Mouse (Mus musculus) heart, postnatal 10 days (tissue): ENCODE results near the gene Gid4. TPM values are rescaled to one million over a fixed set of nuclear protein-coding genes. Genes with fewer than 3 reads are reported as not detected.
"Not testable (repeated sequence)": the region's sequence is repeated elsewhere in the genome, so short reads cannot be mapped to it uniquely, and the experiment has no call there.

Experiments
- DNase-seq, 2 experiments: peaks; one replicate each; pipeline ENCODE4 v3.0.0; 2021
- intact Hi-C: fragments of 180-260 bp; cut with DNase I; formaldehyde crosslinking; loops from one replicate; pipeline ENCODE4 v1.15.1; 2025
- total RNA-seq, 2 experiments: library from RNA; stranded (reverse); gene quantifications; 2 replicates each; pipeline ENCODE4 v1.2.3; 2021

The Gid4 gene
- total RNA-seq, 2 experiments from 2014 or later: 25.7 to 31.8 TPM

DNA sequence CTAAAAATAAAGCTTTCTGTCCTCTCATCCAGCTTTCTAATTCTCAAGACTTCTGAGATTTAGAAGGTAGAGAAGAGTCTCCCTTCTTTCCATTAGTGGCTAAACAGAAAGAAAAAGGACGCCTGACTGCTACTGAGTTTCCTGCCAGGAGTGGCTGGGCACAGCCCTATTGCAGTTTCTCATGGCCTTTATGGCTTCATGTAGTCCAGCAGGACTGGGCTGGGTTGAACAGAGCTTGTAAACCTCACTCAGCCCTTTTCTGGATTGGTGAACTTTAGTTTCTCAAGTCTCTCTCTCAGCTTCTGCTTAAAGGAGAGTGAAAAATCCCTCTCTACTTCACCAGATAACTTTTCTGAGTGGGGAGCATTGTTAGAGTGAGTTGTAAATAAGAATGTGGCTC is 9.5 kb downstream of the Gid4 start:
- no peak for DNase-seq
- intact Hi-C loops: no loop called here

DNA sequence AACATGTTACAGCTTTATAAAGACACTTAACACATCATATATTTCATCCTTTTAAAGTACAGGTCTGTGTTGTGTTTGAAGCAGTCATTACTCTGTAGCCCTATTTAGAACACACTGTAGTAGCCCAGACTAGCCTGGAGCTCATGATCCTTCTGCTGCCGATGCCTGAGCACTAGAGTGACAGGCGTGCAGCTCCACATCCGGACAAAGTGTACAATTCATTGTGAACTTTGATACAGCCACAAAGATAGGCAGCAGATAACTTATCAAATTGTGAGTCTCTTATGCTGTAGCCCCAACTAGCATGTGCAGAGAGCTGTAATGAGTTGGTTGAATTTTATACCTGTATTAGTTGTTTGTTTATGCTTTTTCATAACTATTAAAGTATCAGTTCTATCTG is 10.7 kb downstream of the Gid4 start:
- intact Hi-C loops: no loop called here
- no peak for DNase-seq

DNA sequence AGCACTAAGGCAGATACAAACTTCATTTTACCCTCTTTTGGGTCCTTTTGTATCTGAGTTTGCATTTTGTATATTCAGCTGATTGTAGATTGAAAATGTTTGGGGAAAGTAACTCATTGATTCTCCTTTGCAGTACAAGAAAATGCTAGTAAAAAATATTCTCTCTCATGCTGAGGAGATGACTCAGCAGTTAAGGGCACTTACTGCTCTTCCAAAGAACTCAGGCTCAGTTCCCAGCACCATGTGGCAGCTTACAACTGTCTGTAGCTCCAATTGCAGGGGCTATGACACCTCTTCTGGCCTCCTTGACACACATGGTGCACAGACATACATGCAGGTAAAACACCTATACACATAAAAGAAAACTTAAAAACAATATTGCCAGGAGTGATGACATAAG is 16.6 kb downstream of the Gid4 start:
- DNase-seq: no peak
- intact Hi-C loops: no loop called here

DNA sequence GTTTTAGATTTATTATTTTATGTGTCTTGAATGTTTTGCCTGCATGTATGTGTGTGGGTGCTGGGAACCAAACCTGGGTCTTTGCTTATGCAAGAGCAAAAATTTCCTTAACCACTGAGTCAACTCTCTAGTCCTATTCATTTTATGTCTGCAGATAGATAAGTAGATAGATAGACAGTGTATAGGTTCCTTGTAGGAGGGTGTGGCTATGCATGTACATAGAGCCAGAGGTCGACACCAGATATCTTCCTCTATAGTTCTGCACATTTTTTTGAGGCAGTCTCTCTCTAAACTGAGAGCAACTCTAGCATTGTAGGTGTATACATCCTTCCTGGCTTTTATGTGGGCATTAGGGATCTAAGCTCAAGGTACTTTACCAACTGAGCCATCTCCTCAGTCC is 18.2 kb downstream of the Gid4 start:
- no peak for DNase-seq
- intact Hi-C loops: no loop called here

DNA sequence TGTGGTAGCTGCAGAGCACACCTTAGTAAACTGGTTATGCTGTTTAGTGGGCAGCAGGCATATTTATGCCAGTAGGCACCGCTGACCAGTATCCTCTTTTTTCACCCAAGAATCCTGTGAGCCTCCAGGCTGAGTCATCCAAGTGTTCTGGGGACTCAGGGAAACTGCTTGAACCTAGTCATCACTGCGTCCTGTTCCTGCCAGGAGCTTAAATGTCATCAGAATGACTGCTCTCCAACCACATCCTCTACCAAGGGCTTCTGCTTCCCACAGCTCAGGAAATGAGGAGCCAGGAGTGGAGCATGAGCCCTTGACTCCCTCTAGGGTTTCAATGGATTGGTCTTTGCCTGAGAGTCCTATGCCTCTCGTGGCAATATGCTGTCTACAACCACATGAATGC is 19.7 kb downstream of the Gid4 start:
- intact Hi-C loops: no loop called here
- DNase-seq: no peak

DNA sequence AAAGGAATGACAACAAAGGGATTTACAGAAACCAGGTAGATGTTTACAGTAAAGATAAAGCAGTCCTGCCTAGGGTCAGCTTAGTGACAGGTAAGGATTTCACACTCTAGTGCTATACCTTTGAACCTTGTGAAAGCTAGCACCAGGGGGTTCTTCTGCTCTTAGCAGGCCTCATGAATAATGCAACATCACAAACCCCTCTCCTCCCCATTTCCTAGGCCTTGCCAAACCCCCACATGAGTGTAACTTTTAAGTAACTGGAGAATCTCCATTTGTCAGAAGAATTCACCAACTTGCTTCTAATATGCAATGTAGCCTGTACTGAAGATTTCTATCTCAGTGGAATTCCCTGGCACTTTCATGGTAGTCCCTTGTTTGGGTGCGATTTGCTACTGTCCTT is 22.7 kb downstream of the Gid4 start:
- intact Hi-C loops, DNase-seq: not testable (repeated sequence)

DNA sequence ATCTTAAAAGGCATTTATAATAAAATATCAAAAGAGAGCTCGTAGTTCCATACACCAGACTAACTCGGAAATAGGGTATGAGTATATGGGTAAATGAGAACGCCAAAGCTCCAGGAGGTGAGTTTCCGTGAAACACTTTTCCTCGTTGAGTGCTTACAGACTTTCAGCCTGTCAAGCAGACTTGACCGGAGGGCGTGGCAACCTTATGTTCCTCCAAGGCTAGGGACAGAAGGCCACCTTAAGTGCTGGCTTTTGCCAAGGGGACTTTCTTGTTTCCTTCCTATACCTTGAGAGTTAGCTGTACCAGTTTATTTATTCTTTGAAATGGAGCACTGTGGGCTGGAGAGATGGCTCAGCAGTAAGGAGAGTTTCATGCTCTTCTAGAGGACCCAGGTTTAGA is 23.2 kb downstream of the Gid4 start:
- intact Hi-C loops: no loop called here
- DNase-seq: no peak

DNA sequence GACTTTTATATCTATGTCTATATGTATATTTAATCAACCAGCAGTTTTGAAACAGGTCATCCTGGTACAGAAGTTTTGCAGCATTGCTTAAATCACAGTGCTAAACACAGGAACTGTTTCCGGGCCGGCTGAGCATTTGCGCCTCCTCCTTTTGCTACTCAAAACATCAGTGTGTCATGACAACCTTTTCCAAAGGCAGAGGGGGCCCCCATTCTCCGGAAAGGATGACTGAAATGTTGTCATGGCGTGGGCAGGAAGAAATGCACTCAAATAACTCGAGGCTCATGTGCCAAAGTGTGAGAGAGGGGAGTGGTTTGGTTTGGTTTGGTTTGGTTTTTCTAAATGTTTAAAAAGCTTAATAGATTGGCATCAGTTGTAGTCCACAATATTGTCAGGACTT is 26.0 kb downstream of the Gid4 start:
- intact Hi-C loops: no loop called here
- DNase-seq: no peak

DNA sequence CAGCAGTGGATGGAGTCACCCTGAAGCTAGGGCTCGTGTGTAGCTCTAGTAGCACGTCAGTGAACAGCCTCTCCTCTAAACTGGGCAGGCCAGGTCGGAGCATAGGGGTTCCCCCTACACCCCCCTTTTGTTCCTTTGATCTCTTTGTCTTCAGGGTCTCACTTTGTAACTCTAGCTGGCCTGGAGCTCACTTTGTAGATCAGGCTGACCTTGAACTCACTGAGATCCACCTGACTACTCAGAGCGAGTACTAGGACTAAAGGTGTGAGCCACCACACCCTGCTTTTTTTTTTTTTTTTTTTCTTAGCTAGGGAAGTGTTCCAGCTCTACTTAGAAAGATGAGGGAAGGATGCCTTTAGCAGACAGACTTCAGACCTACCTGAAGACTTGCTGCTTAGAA is 27.1 kb downstream of the Gid4 start:
- DNase-seq: no peak
- intact Hi-C loops: no loop called here

DNA sequence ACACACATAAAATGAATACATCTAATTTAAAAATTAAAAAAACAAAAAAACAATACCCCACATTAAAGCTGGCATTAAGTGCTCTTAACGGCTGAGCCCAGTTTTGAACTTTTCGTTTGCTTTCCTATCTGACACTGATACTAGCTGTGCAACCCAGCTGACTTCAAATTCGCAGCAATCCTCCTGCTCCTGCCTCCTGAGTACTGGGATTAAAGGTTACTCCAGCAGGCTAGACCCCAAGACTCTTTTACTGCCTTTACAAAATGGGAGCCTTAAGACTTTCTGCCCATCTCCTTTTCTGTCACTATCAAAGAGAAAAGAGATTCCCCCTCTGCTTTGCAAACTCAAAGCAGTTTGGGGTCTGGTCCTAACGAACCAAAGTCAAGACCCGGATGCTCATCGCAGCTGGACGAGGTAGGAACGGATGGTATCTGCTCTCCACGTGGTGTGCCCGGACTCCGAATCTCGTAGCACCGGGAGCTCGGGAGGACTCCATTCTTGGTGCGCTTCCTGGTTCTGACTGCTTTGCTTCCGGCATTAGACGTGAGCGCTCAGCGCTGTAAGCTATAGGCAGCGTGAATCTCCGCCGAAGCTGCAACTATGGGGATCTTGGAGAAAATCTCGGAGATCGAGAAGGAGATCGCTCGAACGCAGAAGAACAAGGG is 37.3 kb downstream of the Gid4 start, which contains the start of gene Drg2:
Drg2 (plus strand) TSS at position 512 of the 665 bp plus-strand sequence.
- intact Hi-C loops: no loop called here
- peak; percentile 91 to 95 for DNase-seq

DNA sequence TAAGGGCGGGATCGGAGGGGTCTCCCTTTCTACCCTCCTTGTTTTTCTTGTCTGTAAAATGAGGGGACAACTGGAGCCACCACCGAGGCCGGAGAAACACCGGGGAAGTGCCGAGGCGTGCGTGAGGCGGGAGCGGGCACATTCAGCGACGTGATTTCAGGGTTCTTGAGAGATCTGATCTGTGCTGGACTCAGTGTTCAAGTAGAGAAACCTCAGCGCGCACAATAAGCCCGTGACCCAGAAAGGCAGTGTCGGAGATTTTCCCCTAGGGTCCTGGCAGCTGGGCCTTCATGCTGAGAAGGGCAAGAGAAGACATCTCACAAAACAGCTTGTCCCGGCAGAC is 37.8 kb downstream of the Gid4 start:
- peak in 1 of 2 experiments; percentile 8 for DNase-seq

DNA sequence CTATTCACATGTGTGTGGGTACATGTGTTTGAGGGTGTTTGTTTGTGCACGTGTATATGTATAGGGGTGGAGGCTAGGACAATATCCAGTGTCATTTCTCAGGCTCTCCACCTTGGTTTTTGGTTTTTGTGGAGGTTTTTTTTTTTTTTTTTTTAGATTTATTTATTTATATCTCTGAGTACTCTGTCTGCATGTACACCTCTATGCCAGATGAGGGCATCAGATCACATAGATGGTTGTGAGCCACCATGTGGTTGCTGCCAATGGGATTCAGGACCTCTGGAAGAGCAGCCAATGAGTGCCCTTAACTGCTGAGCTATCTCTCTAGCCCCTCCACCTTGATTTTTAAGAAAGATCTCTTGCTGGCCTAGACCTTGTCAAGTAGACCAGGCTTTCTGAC is 41.0 kb downstream of the Gid4 start:
- no peak for DNase-seq
- intact Hi-C loops: no loop called here

More for the DNA sequence above, 37.8 kb downstream of the Gid4 start:
- intact Hi-C loops: no loop called here

DNA sequence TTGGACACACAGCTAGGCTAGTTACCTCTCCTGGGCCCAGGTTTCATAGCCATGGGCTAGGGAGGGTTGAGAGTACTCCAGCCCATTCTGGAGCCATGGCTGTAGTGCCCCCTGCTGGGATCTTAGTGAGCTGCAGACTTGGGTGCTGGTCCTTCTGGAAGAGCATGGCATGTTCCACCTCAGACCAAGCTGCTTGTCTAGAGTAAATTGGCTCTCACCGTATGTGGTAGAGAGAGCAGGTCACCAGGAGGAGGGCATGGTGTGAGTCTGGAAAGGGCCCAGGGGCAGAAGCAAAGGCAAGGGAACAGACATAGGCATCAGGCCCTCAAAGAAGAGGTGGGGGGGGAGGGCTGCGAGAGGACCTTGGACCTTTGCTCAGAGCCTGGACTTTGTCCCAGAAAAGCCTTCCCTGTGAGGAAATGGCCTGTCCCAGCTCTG is 49.0 kb downstream of the Gid4 start:
- DNase-seq: peak; percentile 18 to 44
- intact Hi-C loops: no loop called here

DNA sequence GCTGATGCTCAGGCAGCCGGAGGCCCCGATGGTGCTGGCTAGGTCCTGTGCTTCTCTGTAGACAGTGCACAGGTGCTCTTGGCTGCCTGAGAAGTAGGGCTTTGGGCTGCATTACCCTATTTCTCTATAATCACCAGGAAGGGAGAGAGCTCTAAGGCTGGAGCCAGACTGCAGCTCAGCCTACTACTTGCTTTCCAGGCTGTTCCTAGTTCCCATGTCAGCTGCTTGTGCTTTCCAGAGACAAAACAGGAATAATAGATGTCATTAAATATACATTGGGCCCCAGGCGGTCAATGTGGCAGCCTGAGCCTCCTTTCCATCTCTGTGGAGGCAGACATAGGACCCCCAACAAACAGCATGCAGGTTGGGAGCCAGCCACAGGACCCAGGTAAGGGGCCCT is 52.1 kb downstream of the Gid4 start, which contains the start of gene Myo15:
Myo15 (plus strand) TSS at position 301 of the 400 bp plus-strand sequence.
- intact Hi-C loops: no loop called here
- DNase-seq: no peak

DNA sequence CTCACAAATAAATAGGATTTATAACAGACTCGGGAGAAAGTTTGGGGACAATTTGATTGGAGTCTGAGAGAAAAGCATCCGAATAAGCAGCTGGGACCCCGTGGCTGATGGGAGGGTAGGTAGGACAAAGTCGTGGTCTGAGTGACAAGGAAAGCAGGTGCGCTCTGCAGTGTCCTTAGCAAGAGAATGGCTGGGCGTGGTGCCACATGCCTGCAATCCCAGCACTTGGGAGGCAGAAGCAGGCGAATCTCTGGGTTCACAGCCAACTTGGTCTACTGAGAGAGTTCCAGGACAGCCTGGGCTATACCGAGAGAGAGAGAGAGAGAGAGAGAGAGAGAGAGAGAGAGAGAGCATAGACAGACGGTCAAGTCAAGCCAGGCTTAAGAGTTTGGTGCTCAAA is 53.8 kb downstream of the Gid4 start:
- DNase-seq: no peak
- intact Hi-C loops: no loop called here

DNA sequence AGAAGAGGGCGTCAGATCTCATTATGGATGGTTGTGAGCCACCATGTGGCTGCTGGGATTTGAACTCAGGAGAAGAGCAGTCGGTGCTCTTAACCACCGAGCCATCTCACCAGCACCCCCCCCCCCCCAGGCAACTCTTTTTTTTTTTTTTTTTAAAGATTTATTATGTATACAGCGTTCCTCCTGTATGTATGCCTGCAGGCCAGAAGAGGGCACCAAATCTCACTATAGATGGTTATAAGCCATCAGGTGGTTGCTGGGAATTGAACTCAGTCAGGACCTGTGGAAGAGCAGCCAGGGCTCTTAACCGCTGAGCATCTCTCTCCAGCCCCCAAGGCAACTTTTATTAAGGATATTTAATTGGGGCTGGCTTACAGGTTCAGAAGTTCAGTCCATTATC is 57.6 kb downstream of the Gid4 start:
- intact Hi-C loops: no loop called here
- DNase-seq: no peak

DNA sequence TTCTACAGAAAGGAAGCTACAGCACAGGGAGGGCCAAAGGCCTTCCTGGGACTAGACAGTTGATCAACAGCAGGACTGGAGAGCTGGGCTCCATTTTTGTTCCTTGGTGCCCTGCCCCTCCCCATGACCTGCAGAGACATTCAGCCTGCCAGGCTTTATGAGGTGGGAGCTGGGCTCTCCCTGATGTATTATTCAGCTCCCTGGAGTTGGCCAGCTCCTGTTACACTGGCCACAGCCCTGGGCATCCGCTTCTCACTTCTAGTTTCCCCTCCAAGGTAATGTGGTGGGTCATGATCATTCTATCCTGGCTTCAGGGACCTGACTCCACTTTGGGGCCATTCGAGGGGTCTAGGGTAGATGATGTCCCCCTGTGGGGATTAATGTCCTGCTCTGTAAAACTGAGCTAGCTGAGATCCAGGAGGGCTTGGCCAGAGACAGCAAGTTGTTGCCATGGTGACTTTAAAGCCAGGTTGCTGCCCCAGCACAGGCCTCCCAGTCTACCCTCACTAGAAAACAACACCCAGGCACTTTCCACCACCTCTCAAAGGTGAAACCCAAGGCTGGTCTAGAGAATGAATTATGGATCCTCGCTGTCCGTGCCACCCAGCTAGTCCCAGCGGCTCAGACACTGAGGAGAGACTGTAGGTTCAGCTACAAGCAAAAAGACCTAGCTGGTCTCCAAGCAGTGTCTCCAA is 58.9 kb downstream of the Gid4 start:
- no peak for DNase-seq
- intact Hi-C loops: no loop called here

DNA sequence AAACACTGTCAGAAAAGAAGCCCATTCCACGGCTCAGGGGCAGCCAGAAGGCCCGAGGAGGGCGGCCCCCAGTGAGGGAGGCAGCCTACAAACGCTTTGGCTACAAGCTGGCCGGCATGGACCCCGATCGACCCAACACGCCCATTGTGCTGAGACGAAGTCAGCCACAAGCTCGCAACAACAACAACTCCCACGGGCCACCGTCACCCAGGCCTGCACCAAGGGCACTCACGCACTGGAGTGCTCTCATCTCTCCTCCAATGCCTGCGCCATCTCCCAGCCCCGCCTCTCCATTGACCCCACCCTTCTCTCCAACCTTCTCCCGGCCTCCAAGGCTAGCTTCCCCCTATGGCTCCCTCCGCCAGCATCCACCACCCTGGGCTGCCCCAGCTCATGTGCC is 61.2 kb downstream of the Gid4 start:
- intact Hi-C loops: no loop called here
- DNase-seq: no peak

DNA sequence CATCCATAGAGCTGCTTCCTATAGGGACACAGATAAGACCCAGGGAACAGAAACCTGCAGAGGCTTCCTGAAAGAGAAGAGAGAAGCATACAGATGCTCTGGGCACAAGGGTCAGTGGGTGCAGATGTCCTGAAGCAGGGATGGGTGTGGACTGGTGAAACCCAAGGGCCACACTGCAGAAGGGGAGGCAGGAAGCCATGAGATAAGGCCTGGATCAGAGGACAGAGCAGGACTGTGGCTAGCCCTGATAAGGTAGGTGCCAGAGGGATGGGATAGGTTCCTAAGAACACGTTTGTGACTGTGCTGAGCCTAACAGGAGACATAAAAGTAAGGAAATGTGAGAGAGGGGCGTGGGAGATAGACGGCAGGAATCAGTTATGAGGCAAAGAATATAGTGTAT is 69.3 kb downstream of the Gid4 start:
- intact Hi-C loops: no loop called here

DNA sequence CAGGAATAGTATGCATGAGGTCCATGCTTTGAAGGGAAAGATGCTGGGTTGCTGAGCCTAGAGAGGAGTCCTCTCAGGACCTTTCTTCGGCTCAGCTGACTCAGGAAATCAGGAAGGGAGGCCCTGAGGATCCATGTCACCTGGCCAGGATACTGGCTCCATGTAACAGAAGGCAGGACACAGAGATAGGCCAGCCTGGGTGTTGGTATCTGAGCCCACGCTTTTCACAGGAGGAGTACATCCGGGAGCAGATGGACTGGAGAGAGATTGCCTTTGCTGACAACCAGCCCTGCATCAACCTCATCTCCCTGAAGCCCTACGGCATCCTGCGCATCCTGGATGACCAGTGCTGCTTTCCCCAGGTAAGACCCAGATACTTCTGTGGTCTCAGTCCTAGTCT is 75.8 kb downstream of the Gid4 start:
- intact Hi-C loops: no loop called here
- no peak for DNase-seq

More for the DNA sequence above, 69.3 kb downstream of the Gid4 start:
- DNase-seq: no peak

DNA sequence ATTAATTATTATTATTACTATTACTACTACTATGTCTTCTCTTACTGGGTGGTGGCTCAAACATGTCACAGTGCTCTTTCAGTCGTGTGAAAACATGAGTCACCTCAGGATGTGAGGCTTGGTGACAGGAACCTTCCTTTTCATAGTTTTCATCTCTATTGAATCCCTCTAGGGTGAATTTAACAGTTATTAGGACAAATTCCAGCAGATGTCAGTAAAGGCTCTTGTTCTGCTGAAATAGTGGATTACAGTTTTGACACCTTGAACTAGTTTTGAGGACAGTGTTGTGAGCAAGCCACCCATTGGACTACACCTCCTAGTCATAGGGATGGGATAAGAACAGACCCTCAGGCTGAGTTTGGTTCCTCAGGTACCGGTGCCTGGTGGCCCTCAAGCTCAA is 78.7 kb downstream of the Gid4 start:
- intact Hi-C loops: no loop called here
- no peak for DNase-seq
